Comparison of ENCODE assay signal across 9 mouse cellular contexts in genomic region chr2:164497691-164498268, GRCm38 (mm10). TPM values are rescaled to one million over a fixed set of nuclear protein-coding genes. Genes with fewer than 3 reads are reported as not detected.
DNase-seq lines count a peak whose midpoint lies in the region; ATAC-seq and TF ChIP-seq lines count a peak whose summit lies in the region.
"Had no signal": no experiment of that assay in that cellular context is flagged by ENCODE, and none has a peak within 500 bp of the region (broad histone marks: within the 10 kb centered on the region; RNA-seq: fewer than 3 reads in every experiment).

No protein-coding gene starts in this region.

- H3K27me3 ChIP-seq in kidney, adult 2 months (replicated peaks; ENCODE audit: control insufficient read depth, insufficient read depth, low read length): no peaks in the 10 kb centered on the region
- H3K27me3 ChIP-seq in forebrain, postnatal 0 days (ENCODE audit: insufficient read depth, low read length): no peaks in the 10 kb centered on the region

- no peak for TF ChIP-seq CTCF in kidney, adult 2 months (conservative IDR thresholded peaks at IDR 0.05; ENCODE audit: insufficient read depth, insufficient read length, low read depth, low read length)
- TF ChIP-seq CTCF in forebrain, postnatal 0 days (IDR thresholded peaks at IDR 0.05; ENCODE audit: low read depth): 0 out of 2 replicates have a peak, but pooled peaks have one; percentile 19

- peak overlapping the region; percentile 99 for H3K4me3 ChIP-seq in kidney, adult 2 months (ENCODE audit: insufficient read depth, low read depth, low read length)
- peak overlapping the region; percentile 90 for H3K4me3 ChIP-seq in brown adipose tissue, adult 24 weeks (ENCODE audit: insufficient read depth, low read depth, low read length)
- H3K4me3 ChIP-seq in forebrain, postnatal 0 days (ENCODE audit: low read depth, low read length): peak overlapping the region; percentile 74

- ATAC-seq in forebrain, postnatal 0 days: peak; percentile 29
- peak; percentile 35 for ATAC-seq in megakaryocyte-erythroid progenitor cell, adult 5-6 weeks (replicated peaks; ENCODE audit: low FRiP score, low TSS enrichment, poor library complexity, severe bottlenecking)

- TF ChIP-seq POLR2A in kidney, adult 2 months (IDR thresholded peaks at IDR 0.05; ENCODE audit: low read depth, low read length): no peak

- intact Hi-C loops in left cerebral cortex, postnatal 4 days (cut with DNase I): no loop called here

- H3K9ac ChIP-seq in forebrain, postnatal 0 days: peak overlapping the region; percentile 59

- peak overlapping the region; percentile 95 for H3K4me2 ChIP-seq in forebrain, postnatal 0 days (ENCODE audit: low read depth)

- H3K4me1 ChIP-seq in kidney, adult 2 months (ENCODE audit: control insufficient read depth, insufficient read depth, low read length): peaks cover 4% of the 10 kb centered on the region; the same call in 1 of the 2 replicates
- H3K4me1 ChIP-seq in brown adipose tissue, adult 24 weeks (ENCODE audit: control insufficient read depth, insufficient read depth, insufficient read length, low read length): 0 out of 2 replicates have a peak, but pooled peaks cover 5% of the 10 kb centered on the region
- H3K4me1 ChIP-seq in forebrain, postnatal 0 days (ENCODE audit: insufficient read depth): peaks cover 8% of the 10 kb centered on the region; the same call in 1 of the 2 replicates

- peaks cover 2% of the 10 kb centered on the region for H3K36me3 ChIP-seq in kidney, adult 2 months (ENCODE audit: control insufficient read depth, insufficient read depth, low read length)
- peaks cover 28% of the 10 kb centered on the region for H3K36me3 ChIP-seq in forebrain, postnatal 0 days (ENCODE audit: insufficient read depth)

- WGBS in kidney, adult 2 months: 4% methylated on average over 21 of the region's 21 CpGs
- 7% methylated on average over 21 of the region's 21 CpGs for WGBS in forebrain, postnatal 0 days

- 0 out of 2 replicates have a peak overlapping the region, but pooled peaks have one; percentile 21 for H3K27ac ChIP-seq in kidney, adult 2 months (ENCODE audit: insufficient read depth, low read depth, low read length)
- 0 out of 2 replicates have a peak overlapping the region, but pooled peaks have one; percentile 17 for H3K27ac ChIP-seq in brown adipose tissue, adult 24 weeks (replicated peaks; ENCODE audit: low read depth, low read length)
- peak overlapping the region; percentile 65 for H3K27ac ChIP-seq in forebrain, postnatal 0 days (ENCODE audit: low read depth, low read length)

- no peaks in the 10 kb centered on the region for H3K9me3 ChIP-seq in forebrain, postnatal 0 days (ENCODE audit: low read length)

- peak; percentile 17 for DNase-seq in kidney, adult 2 months
- no peak for DNase-seq in kidney, adult 9 months
- DNase-seq in forebrain, postnatal 0 days: no peak
- no peak for DNase-seq in layer of hippocampus, adult 8-10 months (ENCODE audit: low spot score in 2 of 2)
- DNase-seq in left cerebral cortex, postnatal 4 days: no peak
- DNase-seq in cerebellum, adult 11 months: no peak

RNA-seq across cellular contexts. Expression of gene Pigt, which starts 0.5 kb away (rescaled TPM):
- 101 and 123 TPM in 2 replicates for polyA plus RNA-seq in kidney, adult 2 months (2012; rRNA removed)
- 15.7 and 21.6 TPM in 2 replicates for polyA plus RNA-seq in brown adipose tissue, adult 24 weeks (2012; ENCODE audit: insufficient read depth, insufficient read length, missing spikeins)
- total RNA-seq in forebrain, postnatal 0 days (2014; rRNA removed): 47.6 and 77.6 TPM in 2 replicates
- polyA plus RNA-seq in forebrain, postnatal 0 days (2015; fragmentation: Nextera tagmentation; extraction: Ambion mirVana): 91.0 and 93.8 TPM in 2 replicates
- total RNA-seq in megakaryocyte-erythroid progenitor cell, adult 5-6 weeks (2014; fragmentation: Nextera tagmentation): 76.4 and 89.3 TPM in 2 replicates
- total RNA-seq in megakaryocyte-erythroid progenitor cell, adult 5-6 weeks (2017): 16.3 and 36.6 TPM in 2 replicates
- 10 to 100 TPM; 75.4 to 90.5 (median 81.6) TPM for total RNA-seq in layer of hippocampus, adult 8-10 months (2022)
- total RNA-seq in left cerebral cortex, postnatal 4 days (2021): 100 to 1,000 TPM; 109 to 113 TPM

RNA-seq across cellular contexts. Expression of gene Dbndd2, which starts 11.9 kb away (rescaled TPM):
- polyA plus RNA-seq in kidney, adult 2 months (2012; rRNA removed): 36.8 and 43.6 TPM in 2 replicates
- 23.0 and 26.8 TPM in 2 replicates for polyA plus RNA-seq in brown adipose tissue, adult 24 weeks (2012; ENCODE audit: insufficient read depth, insufficient read length, missing spikeins)
- total RNA-seq in forebrain, postnatal 0 days (2014; rRNA removed): 21.7 and 23.9 TPM in 2 replicates
- polyA plus RNA-seq in forebrain, postnatal 0 days (2015; fragmentation: Nextera tagmentation; extraction: Ambion mirVana): 10.9 and 17.6 TPM in 2 replicates
- total RNA-seq in megakaryocyte-erythroid progenitor cell, adult 5-6 weeks (2014; fragmentation: Nextera tagmentation): 2.4 TPM in 2 replicates
- 2.9 TPM in 1 of 2 replicates, not detected in the other for total RNA-seq in megakaryocyte-erythroid progenitor cell, adult 5-6 weeks (2017)
- total RNA-seq in layer of hippocampus, adult 8-10 months (2022): 100 to 1,000 TPM; 109 to 163 (median 138) TPM
- 10 to 100 TPM; 32.6 to 33.5 TPM for total RNA-seq in left cerebral cortex, postnatal 4 days (2021)

RNA-seq across cellular contexts. Expression of gene Trp53tg5, which starts 24.3 kb away (rescaled TPM):
- polyA plus RNA-seq in kidney, adult 2 months (2012; rRNA removed): 0.10 TPM in 1 of 2 replicates, not detected in the other
- polyA plus RNA-seq in brown adipose tissue, adult 24 weeks (2012; ENCODE audit: insufficient read depth, insufficient read length, missing spikeins): not detected in 2 replicates
- not detected in 2 replicates for total RNA-seq in forebrain, postnatal 0 days (2014; rRNA removed)
- polyA plus RNA-seq in forebrain, postnatal 0 days (2015; fragmentation: Nextera tagmentation; extraction: Ambion mirVana): not detected in 2 replicates
- not detected in 2 replicates for total RNA-seq in megakaryocyte-erythroid progenitor cell, adult 5-6 weeks (2014; fragmentation: Nextera tagmentation)
- total RNA-seq in megakaryocyte-erythroid progenitor cell, adult 5-6 weeks (2017): not detected in 2 replicates
- total RNA-seq in layer of hippocampus, adult 8-10 months (2022): not detected
- total RNA-seq in left cerebral cortex, postnatal 4 days (2021): not detected
- polyA plus RNA-seq: brain, embryonic 14.5 days had no signal

RNA-seq across cellular contexts. Expression of gene Gm20458, which starts 37.0 kb away (rescaled TPM):
- polyA plus RNA-seq in kidney, adult 2 months (2012; rRNA removed): 22.1 and 23.4 TPM in 2 replicates
- 2.4 TPM in 1 of 2 replicates, not detected in the other for polyA plus RNA-seq in brown adipose tissue, adult 24 weeks (2012; ENCODE audit: insufficient read depth, insufficient read length, missing spikeins)
- total RNA-seq in forebrain, postnatal 0 days (2014; rRNA removed): 3.6 and 10.5 TPM in 2 replicates
- polyA plus RNA-seq in forebrain, postnatal 0 days (2015; fragmentation: Nextera tagmentation; extraction: Ambion mirVana): 10.0 and 10.7 TPM in 2 replicates
- not detected in 2 replicates for total RNA-seq in megakaryocyte-erythroid progenitor cell, adult 5-6 weeks (2014; fragmentation: Nextera tagmentation)
- not detected in 2 replicates for total RNA-seq in megakaryocyte-erythroid progenitor cell, adult 5-6 weeks (2017)
- 10 to 100 TPM in 1 of 4 experiments, 1 to 10 TPM in 2, not detected in 1; 8.4 to 15.8 (median 9.9) TPM for total RNA-seq in layer of hippocampus, adult 8-10 months (2022)
- 1 to 10 TPM in 1 of 2 experiments, not detected in 1; 2.9 TPM for total RNA-seq in left cerebral cortex, postnatal 4 days (2021)

RNA-seq across cellular contexts. Expression of gene Sys1, which starts 41.0 kb away (rescaled TPM):
- polyA plus RNA-seq in kidney, adult 2 months (2012; rRNA removed): 94.5 and 122 TPM in 2 replicates
- 24.4 and 27.2 TPM in 2 replicates for polyA plus RNA-seq in brown adipose tissue, adult 24 weeks (2012; ENCODE audit: insufficient read depth, insufficient read length, missing spikeins)
- total RNA-seq in forebrain, postnatal 0 days (2014; rRNA removed): 88.0 and 167 TPM in 2 replicates
- polyA plus RNA-seq in forebrain, postnatal 0 days (2015; fragmentation: Nextera tagmentation; extraction: Ambion mirVana): 105 and 110 TPM in 2 replicates
- total RNA-seq in megakaryocyte-erythroid progenitor cell, adult 5-6 weeks (2014; fragmentation: Nextera tagmentation): 25.7 and 26.7 TPM in 2 replicates
- total RNA-seq in megakaryocyte-erythroid progenitor cell, adult 5-6 weeks (2017): 10.9 and 16.0 TPM in 2 replicates
- total RNA-seq in layer of hippocampus, adult 8-10 months (2022): 10 to 100 TPM; 40.4 to 45.8 (median 44.8) TPM
- 10 to 100 TPM; 42.5 to 45.8 TPM for total RNA-seq in left cerebral cortex, postnatal 4 days (2021)
